Mouse (Mus musculus): ENCODE measurements around the gene Zfp212. TPM values are rescaled to one million over a fixed set of nuclear protein-coding genes. Genes with fewer than 3 reads are reported as not detected.
"Not testable (repeated sequence)": the region's sequence is repeated elsewhere in the genome, so short reads cannot be mapped to it uniquely, and the experiment has no call there.

Zfp212 gene
- total RNA-seq, 2 experiments from 2014 or later = 17.3 to 19.1 TPM

DNA sequence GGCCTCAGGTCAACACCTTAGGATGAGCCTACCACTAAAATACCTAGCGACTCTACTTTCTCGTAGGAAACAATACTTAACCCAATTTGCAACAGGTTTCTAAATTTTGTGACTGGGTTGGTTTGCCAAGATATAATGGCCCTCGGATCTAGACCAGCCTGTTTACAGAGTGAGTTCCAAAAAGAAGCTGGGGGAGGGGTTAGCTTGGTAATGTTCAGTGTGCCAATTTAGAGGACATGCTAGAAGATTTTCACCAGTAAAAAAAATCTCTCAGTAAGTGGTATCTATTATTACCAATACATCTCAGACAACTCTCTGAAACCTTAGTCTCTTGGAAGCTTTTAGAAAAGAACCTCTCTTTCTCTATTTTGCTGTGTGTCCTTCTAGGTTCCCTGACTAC lies 23.4 kb downstream of the Zfp212 start:
- no peak for DNase-seq (ENCODE audit: extremely low spot score in 1 of 2, low spot score in 2 of 2)
- H3K4me3 ChIP-seq = no peak overlapping the region; the same call in 1 of the 2 replicates
- intact Hi-C loops (cut with DNase I) = no loop called here
- no peak overlapping the region for H3K27ac ChIP-seq
- no peak for TF ChIP-seq CTCF (IDR thresholded peaks at IDR 0.05)

DNA sequence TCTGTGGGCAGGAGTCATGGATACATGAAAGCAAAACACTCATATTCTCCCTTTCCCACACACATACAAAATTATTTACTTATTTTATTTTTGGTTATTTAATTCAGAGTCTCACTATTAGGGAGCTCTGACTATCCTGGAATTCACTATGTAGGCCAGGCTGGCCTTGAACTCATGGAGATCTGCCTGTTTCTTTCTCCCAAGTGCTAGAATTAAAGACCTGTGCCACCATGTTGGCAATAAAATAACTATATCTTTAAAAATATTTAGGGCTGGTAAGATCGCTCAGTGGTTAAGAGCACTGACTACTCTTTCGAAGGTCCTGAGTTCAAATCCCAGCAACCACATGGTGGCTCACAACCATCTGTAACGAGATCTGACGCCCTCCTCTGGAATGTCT lies 27.1 kb downstream of the Zfp212 start:
- intact Hi-C loops (cut with DNase I) = no loop called here

DNA sequence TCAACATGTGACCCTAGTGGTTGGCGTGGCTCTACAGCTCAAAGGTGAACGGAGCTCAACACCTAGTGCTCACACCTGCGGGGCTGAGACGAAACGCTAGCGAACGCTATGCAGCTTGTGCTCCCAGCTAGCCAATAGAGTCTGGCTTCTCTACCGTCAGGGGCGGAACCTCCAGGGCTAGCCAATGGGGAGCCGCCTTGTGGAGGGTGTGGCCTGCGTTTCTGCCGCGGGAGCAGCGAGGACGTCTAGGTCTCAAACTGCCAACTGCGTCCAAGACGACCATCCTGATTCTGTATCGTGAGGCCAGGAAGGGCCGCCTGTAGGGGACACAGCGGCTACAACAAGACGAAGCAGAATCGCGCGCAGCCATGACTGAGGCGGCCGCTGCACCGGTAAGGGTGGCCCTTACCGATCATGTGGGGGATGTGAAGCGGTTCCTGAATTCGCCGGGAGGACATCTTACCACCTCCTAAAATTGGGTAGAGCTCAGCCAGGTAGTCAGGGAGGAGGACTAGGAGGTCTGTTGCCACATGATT lies 33.0 kb downstream of the Zfp212 start, which contains the start of gene Zfp956:
Gene Zfp956 (plus strand): TSS at position 200 of the 536 bp plus-strand sequence.
- peak; percentile 6 for TF ChIP-seq CTCF (IDR thresholded peaks at IDR 0.05)
- Histone ChIP-seq H3K27ac (peak within 1 kb of the TSS; percentile 93), H3K4me3 (peak within 1 kb of the TSS; percentile 88)
- DNase-seq (ENCODE audit: extremely low spot score in 1 of 2, low spot score in 2 of 2) = peak; percentile 94
- intact Hi-C loops (cut with DNase I) = no loop called here

More for the DNA sequence above, 27.1 kb downstream of the Zfp212 start:
- no peak overlapping the region for H3K27ac ChIP-seq
- DNase-seq (ENCODE audit: extremely low spot score in 1 of 2, low spot score in 2 of 2) = no peak
- TF ChIP-seq CTCF (IDR thresholded peaks at IDR 0.05) = no peak
- no peak overlapping the region for H3K4me3 ChIP-seq

DNA sequence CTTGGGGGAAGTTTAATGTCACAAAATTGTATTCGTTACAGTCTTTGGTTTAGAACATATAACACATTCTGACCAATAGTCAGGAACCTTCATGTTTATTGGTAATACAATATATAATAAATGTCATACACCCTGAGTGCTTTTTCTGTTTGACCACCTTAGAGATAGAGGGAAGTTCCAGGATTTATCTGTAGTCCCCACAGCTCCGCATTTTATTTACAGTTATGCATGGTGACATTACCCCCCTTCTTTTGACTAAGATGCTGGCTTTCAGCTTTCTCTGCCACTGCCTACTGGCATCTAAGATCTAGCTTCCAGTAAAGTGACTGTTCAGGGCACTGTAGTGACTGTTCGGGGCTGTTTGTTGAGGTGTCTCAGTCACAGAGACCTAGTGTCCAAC lies 34.1 kb downstream of the Zfp212 start:
- no peak for TF ChIP-seq CTCF (IDR thresholded peaks at IDR 0.05)

DNA sequence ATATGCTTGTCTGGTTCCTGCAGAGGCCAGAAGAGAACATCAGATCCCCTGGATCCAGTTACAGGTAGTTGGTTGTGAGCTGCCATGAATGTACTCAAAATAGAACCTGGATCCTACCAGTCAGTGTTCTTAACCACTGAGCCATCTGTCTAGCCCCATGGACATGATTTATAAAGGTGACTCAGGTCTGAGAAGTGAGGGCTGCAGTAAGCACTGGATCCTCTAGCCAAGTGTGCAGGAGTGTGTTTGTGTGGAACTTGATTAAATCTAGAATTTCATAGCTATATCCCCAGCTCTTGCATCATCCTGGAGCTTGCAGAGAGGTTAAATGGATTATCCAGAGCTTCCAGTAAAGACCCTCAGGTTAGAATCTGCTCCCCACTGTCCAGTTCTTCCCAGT lies 37.5 kb downstream of the Zfp212 start:
- H3K4me3 ChIP-seq = no peak overlapping the region
- no peak for TF ChIP-seq CTCF (IDR thresholded peaks at IDR 0.05)
- no peak overlapping the region for H3K27ac ChIP-seq
- intact Hi-C loops (cut with DNase I) = no loop called here
- no peak for DNase-seq (ENCODE audit: extremely low spot score in 1 of 2, low spot score in 2 of 2)

More for the DNA sequence above, 34.1 kb downstream of the Zfp212 start:
- Histone ChIP-seq H3K4me3 (peak overlapping the region; percentile 88), H3K27ac (no peak overlapping the region)
- DNase-seq (ENCODE audit: extremely low spot score in 1 of 2, low spot score in 2 of 2) = no peak
- intact Hi-C loops (cut with DNase I) = no loop called here

DNA sequence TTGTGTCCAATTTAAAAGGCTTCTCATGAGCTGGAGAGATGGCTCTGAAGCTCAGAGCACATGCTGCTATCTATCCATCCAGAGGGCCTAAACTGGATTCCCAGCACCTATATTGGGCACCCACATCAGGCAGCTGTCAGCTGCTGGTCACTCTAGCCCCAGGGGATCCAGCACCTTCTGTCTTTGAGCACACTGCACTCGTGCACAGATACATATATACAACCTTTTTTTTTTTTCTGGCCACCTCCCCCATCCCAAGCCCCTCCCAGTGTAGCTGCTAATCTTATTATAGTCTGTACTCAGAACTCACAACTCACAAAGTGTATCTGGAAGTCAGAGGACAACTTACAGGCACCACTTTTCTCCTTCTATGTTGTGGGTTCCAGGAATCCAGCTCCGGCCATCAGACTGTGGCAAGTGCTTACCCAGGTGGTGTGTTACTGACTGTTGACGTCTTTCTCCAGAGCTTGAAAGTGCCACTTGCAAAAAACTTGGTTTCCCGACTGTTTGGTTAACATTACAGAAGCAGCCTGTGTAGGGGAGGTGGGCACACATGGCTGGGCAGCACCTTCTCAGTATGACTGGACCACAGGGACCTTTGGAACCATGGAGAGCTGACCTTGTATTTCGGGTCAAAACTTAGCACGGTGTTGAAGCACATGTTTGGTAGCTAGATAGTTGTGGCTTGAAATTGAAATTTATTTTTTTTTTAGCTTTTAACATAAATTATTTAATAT lies 40.6 kb downstream of the Zfp212 start:
- Histone ChIP-seq H3K27ac (no peak overlapping the region), H3K4me3 (no peak overlapping the region)
- intact Hi-C loops (cut with DNase I) = no loop called here
- no peak for TF ChIP-seq CTCF (IDR thresholded peaks at IDR 0.05)
- no peak for DNase-seq (ENCODE audit: extremely low spot score in 1 of 2, low spot score in 2 of 2)

DNA sequence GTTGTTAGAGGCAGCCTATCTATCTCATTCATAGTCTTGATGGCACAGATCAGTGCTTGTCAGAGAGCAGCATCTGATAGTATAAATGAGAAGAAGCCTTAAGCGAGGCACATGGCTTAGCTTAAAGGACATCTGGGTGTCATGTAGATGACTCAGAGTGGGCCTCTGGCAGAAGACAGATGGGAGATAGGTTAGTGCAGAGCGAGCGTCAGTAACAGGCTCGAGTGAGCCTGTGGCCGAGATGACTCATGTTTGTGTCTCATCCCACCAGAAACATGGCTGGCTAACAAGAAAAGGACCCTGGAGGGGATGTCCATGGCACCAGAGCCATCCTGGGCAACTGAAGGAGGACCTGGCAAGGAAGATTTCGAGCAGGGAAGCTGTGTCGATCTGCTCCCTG lies 42.8 kb downstream of the Zfp212 start:
- TF ChIP-seq CTCF (IDR thresholded peaks at IDR 0.05) = no peak
- 0 out of 2 replicates have a peak overlapping the region, but pooled peaks have one; percentile 24 for H3K27ac ChIP-seq
- peak in 1 of 2 experiments; percentile 25 for DNase-seq (ENCODE audit: extremely low spot score in 1 of 2, low spot score in 2 of 2)
- intact Hi-C loops (cut with DNase I) = no loop called here
- no peak overlapping the region for H3K4me3 ChIP-seq

DNA sequence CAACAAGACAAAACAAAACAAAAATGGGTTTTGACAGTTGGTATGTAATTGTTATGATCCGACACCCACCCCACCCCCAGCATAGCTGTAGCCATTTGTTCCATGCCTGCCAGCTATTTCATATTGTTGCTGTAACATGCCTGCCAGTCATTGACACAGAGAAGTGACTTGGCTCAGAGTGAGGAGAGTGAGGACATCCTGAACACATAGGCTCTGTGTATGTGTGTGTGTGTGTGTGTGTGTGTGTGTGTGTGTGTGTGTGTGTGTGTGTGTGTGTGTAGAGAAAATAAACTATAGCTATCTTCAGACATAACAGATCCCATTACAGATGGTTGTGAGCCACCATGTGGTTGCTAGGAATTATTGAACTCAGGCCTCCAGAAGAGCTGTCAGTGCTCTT lies 47.9 kb downstream of the Zfp212 start:
- intact Hi-C loops (cut with DNase I); H3K4me3 ChIP-seq; H3K27ac ChIP-seq; DNase-seq (ENCODE audit: extremely low spot score in 1 of 2, low spot score in 2 of 2): not testable (repeated sequence)

DNA sequence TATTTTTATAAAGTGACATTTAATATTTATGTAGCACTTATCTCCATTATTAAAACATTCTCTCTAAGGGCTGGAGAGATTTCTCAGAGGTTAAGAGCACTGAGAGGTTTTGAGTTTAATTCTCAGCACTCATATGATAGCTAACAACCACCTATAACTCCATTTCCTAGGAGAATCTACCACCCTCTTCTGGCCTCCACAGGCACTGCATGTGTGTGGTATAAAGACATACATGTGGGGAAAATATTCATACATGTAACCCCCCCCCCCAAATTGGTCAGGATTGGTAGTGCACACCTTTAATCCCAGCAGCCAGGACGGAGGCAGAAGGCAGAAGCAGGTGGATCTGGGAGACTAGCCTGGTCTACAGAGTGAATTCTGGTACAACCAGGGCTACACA lies 54.3 kb downstream of the Zfp212 start:
- no peak for DNase-seq (ENCODE audit: extremely low spot score in 1 of 2, low spot score in 2 of 2)
- H3K4me3 ChIP-seq = no peak overlapping the region
- H3K27ac ChIP-seq = no peak overlapping the region
- TF ChIP-seq CTCF (IDR thresholded peaks at IDR 0.05) = no peak; the same call in 1 of the 2 replicates
- intact Hi-C loops (cut with DNase I) = no loop called here

DNA sequence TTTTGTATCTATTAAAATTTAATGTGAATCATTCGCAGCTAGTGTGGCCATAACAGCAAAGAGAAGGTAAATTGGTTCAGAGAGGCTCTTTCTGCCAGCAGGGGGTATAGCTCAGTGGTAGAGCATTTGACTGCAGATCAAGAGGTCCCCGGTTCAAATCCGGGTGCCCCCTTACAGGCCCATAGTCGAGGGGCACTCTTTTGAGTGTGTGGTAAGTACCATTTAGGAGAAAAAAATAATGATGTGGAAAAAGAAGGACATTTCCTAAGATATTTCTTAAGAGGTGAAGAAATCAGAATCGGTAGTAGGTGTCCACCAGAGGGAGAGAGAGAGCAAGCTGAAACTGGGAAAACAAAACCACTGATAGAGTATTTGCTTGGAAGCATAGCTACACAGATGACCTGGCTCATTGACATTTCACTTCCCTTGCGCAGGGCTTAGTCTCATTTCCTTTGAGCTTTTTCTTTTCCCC lies 58.7 kb downstream of the Zfp212 start:
- intact Hi-C loops (cut with DNase I) = no loop called here
- peak; percentile 73 to 78 for DNase-seq (ENCODE audit: extremely low spot score in 1 of 2, low spot score in 2 of 2)
- Histone ChIP-seq H3K27ac (no peak overlapping the region), H3K4me3 (no peak overlapping the region)
- TF ChIP-seq CTCF (IDR thresholded peaks at IDR 0.05) = peak; percentile 69

Other genes starting within 250 kb of the Zfp212 start
- 10 to 100 TPM; 54.7 to 58.1 TPM for gene Pdia4, start 107.0 kb upstream of the Zfp212 start, total RNA-seq (2021)
- gene Zfp786, start 89.6 kb upstream of the Zfp212 start, total RNA-seq (2021) = 1 to 10 TPM; 5.4 to 6.1 TPM
- gene Zfp398, start 84.8 kb upstream of the Zfp212 start, total RNA-seq (2021) = 10 to 100 TPM; 22.1 to 24.0 TPM
- gene Zfp282, start 43.3 kb upstream of the Zfp212 start, total RNA-seq (2021) = 10 to 100 TPM; 12.3 to 13.2 TPM
- 10 to 100 TPM; 18.3 to 22.6 TPM for gene Zfp956, start 32.9 kb downstream of the Zfp212 start, total RNA-seq (2021)
- gene Zfp777, start 128.4 kb downstream of the Zfp212 start, total RNA-seq (2021) = 10 to 100 TPM; 34.4 to 35.1 TPM
- 10 to 100 TPM; 32.1 TPM for gene Zfp746, start 166.1 kb downstream of the Zfp212 start, total RNA-seq (2021)

All from left cerebral cortex, adult 2 months (tissue).